Mouse (Mus musculus) heart, postnatal 25 days (tissue): ENCODE results near the gene Zbtb39. TPM values are rescaled to one million over a fixed set of nuclear protein-coding genes. Genes with fewer than 3 reads are reported as not detected.

Experiments used
- DNase-seq: peaks from one replicate; pipeline ENCODE4 v3.0.0; 2022; ENCODE audit warnings: low spot score
- intact Hi-C: fragments of 180-260 bp; cut with DNase I; formaldehyde crosslinking; loops from one replicate; pipeline ENCODE4 v1.15.1; 2025
- total RNA-seq, 2 experiments: library from RNA; stranded (reverse); gene quantifications; 2 replicates each; pipeline ENCODE4 v1.2.3; 2021

Zbtb39 gene
- total RNA-seq, result 1 to 10 TPM; 6.8 to 8.3 TPM

DNA sequence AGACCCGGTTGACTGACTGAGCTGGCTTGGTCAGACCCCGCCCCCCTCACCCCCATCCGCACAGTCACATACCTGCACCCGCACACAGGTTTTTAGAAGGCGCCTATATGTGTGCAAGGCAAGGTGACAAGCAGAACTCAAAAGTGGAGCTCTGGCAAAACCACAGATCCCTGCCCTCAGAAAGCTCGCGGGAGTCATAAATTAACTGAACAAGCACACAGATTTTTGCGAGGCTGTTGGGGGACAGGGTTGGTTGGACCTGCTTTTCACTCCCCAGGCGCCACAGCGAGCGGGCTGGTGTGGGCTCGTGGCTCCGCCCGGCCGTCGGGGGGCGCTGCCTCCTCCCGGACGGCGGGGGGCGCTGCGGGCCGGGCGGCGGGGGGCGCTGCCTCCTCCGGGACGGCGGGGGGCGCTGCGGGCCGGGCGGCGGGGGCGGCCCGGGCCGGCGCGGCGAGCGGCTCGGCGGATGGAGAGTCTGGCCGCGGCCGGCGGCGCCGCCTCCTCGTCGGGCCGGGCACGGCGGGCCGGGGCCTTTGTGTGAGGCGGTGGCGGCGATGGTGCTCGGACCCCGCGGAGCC, at the start of gene Zbtb39:
TSS of gene Zbtb39 (plus strand) at position 456 of the 578 bp plus-strand sequence.
- intact Hi-C loops, result loop anchor here (5.0 kb wide), 2 partner anchors 42 to 97 kb away; partner anchors contain the start of gene Stat6
- peak; percentile 64 for DNase-seq

DNA sequence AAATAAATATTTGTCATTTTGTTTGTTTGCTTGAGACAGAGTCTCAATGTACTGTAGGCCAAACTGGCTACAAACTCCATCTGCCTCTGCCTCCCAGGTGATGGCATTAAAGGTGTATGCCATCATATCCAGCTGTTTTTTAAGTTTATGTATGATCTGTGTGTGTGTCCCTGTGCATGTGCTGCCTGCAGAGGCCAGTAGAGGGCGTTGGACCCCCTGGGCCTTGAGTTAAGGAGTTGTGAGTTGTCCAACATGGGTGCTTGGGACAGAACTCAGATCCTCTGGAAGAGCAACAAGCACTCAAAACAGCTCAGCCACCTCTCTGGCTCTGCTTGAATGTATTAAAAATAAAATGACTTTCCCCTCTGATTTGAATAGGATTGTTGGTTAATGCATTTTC, 48.3 kb upstream of the Zbtb39 start:
- intact Hi-C loops, result no loop called here
- DNase-seq, result no peak

GRCm38 (mm10) chr10:127694636-127695035, 44.7 kb upstream of the Zbtb39 start:
- intact Hi-C loops, result loop anchor here (2.0 to 5.0 kb wide), 3 partner anchors 43 to 314 kb away; partner anchors contain the start of gene Zbtb39
- no peak for DNase-seq

DNA sequence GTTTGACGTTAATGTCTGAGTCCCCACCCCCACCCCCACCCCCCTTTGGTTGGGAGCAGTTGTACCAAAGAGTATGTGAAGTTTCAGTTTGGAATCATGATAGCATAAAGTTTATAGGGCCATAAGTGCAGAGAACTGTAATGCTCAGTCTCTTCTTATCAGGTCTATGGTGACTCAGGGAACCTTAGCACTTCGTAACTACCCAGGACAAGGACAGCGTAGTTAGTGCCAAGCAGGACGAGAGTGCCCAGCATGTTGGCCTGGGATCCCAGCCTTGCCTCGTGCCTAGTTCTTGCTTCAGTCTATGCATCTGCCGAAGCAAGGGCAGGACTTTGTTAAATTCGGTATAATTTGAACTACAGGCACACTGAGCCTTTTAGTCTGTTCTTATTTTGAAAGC, 43.6 kb upstream of the Zbtb39 start:
- DNase-seq, result no peak
- intact Hi-C loops, result loop anchor here (2.0 to 5.0 kb wide), 3 partner anchors 42 to 313 kb away; partner anchors contain the start of gene Zbtb39

DNA sequence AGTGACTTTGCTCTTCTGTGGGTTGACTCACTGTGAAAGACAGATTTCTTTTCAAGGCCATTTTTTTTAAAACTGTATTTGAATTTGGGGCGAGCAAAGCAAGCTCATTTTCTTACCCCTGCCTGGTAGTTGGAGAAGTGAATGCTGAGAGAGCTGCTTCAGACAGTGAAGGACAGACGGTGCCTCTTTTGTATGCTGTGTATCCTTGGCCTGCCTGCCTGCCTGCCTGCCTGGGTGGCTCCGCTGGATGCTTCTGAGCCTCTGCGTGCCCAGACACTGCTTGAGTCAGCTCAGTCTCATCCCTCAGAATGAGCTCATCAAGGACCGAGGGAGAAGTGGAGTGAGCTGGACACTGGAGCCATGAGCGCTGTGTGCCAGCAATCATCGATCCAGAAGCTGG, 40.4 kb upstream of the Zbtb39 start:
- intact Hi-C loops, result loop anchor here (5.0 kb wide), 1 partner anchor 38 kb away; the partner anchor contains the start of gene Zbtb39
- DNase-seq, result no peak

- no peak for DNase-seq
- intact Hi-C loops, result no loop called here
These were observed 36.0 kb upstream of the Zbtb39 start for GRCm38 (mm10) chr10:127703299-127703698.

DNA sequence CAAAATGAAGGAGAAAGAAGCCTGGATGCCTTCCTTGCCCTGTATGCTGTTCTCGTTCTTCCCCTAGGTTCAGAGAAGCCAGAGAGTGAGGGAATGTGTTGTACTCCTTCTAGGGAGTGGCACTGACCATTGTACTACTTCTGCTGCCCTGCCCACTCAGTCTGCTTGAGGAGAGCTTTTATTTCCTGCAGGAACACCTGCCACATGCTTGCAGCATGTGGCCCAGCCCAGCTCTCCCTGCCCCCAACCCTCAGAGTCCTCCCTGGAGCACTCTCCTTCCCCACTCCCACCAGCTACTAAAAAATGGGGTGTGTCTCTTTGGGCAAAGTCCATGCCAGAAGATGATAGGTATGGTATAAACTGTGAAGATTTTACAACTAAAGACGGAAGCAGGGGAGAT, 35.0 kb upstream of the Zbtb39 start:
- intact Hi-C loops, result no loop called here
- DNase-seq, result no peak

DNA sequence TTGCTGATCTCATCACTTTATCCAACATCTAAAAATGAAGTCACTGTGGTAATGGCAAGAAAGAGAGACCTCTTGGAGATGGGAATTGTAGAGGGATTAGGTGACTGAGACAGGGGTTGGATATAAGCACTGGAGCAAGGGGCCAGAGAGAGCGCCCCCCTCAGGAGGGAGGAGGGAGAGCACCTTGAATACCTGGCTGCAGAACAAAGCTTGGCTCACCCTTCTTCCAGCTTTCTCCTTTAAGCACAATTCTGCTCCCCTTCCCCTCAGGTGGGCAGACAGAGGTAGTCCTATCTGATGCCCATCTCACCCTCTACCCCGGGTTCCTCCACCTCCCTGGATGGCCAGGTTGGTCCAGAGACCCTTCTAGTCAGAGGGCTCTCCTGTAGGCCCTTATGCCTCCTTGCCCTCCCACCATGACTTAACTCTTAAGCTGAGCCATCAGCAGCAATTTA, 34.5 kb upstream of the Zbtb39 start, which contains the start of gene Myo1a:
TSS of gene Myo1a (plus strand) at position 405 of the 455 bp plus-strand sequence.
- intact Hi-C loops, result no loop called here
- no peak for DNase-seq

DNA sequence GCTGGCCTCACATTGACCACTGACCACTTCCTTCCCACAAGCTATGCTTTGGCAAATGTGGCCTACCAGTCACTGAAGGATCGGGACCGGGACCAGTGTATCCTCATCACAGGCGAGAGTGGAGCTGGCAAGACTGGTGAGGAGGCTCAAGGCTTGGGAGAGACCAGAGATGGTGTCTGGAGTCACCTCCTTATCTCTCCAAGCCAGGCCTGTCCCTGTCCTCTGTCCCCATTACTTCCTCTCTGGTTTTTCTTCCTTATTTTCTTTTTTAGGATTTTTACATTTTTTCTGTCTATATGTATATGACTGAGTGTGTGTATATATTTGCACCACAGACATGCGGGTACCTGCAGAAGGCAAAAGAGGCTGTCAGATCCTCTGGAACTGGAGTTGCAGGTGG, 33.6 kb upstream of the Zbtb39 start:
- no peak for DNase-seq
- intact Hi-C loops, result no loop called here

- no peak for DNase-seq
- intact Hi-C loops, result no loop called here
These were observed 31.6 kb upstream of the Zbtb39 start for GRCm38 (mm10) chr10:127707721-127708120.

DNA sequence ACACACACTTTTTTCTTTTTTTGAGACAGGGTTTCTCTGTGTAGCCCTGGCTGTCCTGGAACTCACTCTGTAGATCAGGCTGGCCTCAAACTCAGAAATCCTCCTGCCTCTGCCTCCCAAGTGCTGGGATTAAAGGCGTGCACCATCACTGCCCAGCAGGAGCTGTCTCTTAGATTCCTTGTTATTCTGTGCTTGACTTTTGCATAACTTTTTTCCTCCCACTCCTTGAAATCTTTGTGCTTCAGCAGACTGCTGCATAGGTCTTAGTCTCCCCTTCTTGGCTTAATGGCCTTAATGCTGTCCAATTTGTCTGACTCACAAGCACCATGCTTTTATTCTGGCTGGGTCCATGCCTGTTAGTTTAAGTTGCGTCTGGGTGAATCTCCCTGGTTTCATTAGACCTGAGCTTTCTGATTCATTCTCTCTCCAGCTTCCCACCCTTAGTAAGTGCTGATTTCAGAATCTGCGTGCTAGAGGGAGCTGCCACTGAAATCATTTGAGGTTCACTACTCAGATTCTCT, 30.4 kb upstream of the Zbtb39 start:
- DNase-seq, result no peak
- intact Hi-C loops, result no loop called here

- intact Hi-C loops, result no loop called here
- no peak for DNase-seq
These were observed 29.0 kb upstream of the Zbtb39 start for GRCm38 (mm10) chr10:127710331-127710730.

GRCm38 (mm10) chr10:127712736-127713135, 26.6 kb upstream of the Zbtb39 start:
- intact Hi-C loops, result no loop called here
- DNase-seq, result no peak

GRCm38 (mm10) chr10:127721671-127722418, 17.5 kb upstream of the Zbtb39 start:
- intact Hi-C loops, result no loop called here
- no peak for DNase-seq

DNA sequence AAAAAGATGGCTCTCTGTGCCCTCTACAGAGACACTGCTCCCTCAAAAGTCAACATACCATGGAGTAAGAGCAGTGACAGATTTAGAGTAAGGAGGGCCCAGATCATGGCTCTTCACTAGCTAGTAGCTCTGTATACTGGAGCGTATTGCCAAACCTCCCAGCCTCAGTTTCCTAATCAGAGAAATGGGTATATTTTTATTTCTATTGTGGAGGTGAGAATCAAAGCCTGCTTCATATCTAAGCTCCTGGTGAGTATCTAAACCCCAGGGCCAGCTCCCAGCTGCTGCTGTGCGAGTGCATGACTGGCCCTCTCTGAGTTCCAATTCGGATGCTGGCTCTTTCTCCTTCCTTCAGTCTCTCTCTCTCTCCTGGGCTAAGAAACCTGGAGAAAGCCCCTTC, 15.2 kb upstream of the Zbtb39 start, which contains the start of gene Tac2:
TSS of gene Tac2 (plus strand) at position 301 of the 400 bp plus-strand sequence.
- no peak for DNase-seq
- intact Hi-C loops, result no loop called here

- intact Hi-C loops, result no loop called here
- DNase-seq, result no peak
These were observed 14.2 kb upstream of the Zbtb39 start for GRCm38 (mm10) chr10:127725136-127725535.

- intact Hi-C loops, result no loop called here
- DNase-seq, result no peak
These were observed 10.9 kb upstream of the Zbtb39 start for GRCm38 (mm10) chr10:127728437-127728836.

DNA sequence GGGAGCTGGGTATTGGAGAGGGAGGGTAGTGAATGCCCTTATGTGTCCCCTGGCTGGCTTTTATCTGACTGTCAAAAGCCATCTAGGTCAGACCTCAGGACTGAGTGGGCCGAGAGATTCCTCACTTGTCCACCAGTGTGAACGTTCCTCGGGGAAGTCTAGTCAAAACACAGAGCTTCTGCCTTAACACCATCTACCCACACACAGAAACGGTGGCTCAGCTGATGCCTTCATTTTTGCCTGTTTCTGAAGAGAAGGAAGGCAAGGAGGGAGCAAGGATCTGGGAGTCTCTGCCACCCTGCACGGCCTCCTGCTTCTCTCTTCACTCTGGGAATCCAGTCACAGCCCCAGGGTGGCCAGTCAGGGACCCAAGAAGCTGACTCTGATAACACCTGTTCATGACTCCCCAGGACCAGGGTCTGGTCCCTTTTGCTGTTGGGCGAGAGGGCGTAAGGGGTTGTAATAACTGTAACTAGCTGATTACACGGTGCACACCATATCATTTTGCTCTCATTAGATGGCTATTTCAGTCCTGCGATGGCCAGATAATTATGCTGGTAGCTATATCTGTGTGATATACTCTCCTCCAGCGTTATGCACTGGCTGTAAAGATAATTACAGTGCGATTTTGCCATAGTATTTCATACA, 8.9 kb upstream of the Zbtb39 start:
- intact Hi-C loops, result no loop called here
- no peak for DNase-seq

DNA sequence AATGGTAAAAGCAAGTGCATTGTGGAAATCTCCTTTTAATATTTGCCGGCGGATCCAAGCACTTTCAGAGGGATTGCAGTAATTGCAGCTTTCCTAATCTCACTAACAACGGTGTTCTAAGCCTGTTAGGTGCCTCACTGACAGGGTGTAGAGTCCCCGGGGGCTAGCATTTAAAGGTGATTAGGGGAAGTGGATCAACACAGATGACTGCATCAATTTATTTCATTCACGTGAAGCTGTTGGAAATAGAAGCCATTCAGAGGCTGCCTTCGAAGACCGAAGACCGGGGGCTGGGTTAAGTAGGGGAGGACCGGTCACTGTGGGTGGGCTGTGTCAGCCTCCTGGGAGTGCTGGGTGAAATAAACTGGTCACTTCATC, 8.4 kb upstream of the Zbtb39 start:
- intact Hi-C loops, result no loop called here
- DNase-seq, result no peak

DNA sequence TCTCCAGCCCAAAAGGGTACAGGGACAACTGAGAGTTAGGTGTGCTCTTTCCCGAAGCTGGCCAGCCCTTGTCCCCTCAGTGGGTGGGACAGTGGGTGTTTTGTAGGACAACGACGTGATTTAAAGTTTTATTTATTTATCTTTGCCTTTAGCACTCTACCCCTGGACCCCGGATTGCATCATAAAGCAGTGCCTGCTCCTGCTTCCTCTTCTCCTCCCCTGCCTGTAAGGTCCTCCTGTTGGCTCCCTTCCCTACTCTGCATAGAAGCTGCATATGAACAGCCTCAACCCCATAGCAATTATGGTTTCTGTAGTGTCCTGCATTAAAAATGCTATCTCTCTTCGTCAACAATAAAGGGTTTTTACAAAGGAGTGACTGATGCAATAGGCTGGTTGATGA, 7.9 kb upstream of the Zbtb39 start:
- no peak for DNase-seq
- intact Hi-C loops, result no loop called here

GRCm38 (mm10) chr10:127734434-127734833, 4.9 kb upstream of the Zbtb39 start:
- DNase-seq, result no peak
- intact Hi-C loops, result no loop called here
